Mouse (Mus musculus) inflammation-experienced regulatory T-cells, adult 6 months (primary cell): Measurements from ENCODE around the gene Cd81. TPM values are rescaled to one million over a fixed set of nuclear protein-coding genes. Genes with fewer than 3 reads are reported as not detected.

Experiments
- ATAC-seq: one replicate; pipeline ENCODE4 v1.8.0; 2017
- polyA plus RNA-seq, 3 experiments: library from polyadenylated mRNA; unstranded; fragments of 100-300 nt; shearing (Covaris generic); gene quantifications; one replicate each; pipeline ENCODE4 v1.2.1; 2017

Cd81 gene
- polyA plus RNA-seq, 3 experiments from 2014 or later: 237 to 292 (median 262) TPM

DNA sequence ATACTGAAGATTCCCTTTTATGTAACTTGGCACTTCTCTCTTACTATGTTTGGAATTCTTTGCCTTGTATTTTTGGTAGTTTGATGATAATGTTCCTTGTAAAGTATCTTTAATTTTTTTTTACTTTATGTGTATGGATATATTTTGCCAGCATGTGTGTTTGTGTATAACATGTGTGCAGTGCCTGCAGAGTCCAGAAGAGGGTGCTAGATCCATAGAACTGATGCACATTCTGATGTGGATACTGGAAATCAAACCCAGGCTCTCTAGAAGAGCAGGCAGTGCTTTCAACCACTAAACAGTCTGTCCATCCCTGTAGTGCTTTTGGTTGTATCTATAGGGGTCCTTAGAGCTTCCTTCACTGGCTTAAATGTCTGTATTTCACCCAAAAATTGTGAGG, 62.2 kb downstream of the Cd81 start:
- no peak for ATAC-seq

DNA sequence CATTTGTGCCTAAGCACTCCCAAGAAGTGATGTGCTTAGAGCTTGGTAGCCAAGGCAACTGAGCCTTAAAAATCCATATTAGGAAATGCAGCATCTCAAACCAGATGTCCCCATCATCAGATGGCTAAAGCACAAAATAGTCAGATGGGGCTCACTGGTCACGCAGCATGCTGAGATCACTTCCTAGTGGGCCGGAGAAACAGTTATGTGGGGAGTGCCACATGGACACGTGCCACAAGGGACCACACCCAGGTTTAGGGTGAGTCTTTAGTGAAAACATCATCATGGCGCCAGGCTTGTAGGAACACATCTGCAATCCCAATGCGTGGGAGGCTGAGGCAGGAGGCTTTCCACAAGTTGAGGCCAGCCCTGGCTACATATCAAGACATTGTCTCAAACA, 64.0 kb downstream of the Cd81 start:
- no peak for ATAC-seq

Other genes with a start within 250 kb of the Cd81 start
- not detected for gene Th, start 121.6 kb upstream of the Cd81 start, polyA plus RNA-seq
- 1 to 10 TPM in 2 of 3 experiments, not detected in 1; 1.9 to 5.4 TPM for gene Ascl2, start 83.5 kb upstream of the Cd81 start, polyA plus RNA-seq
- gene Tspan32, start 47.7 kb upstream of the Cd81 start, polyA plus RNA-seq: 100 to 1,000 TPM; 280 to 663 (median 591) TPM
- gene Tssc4, start 16.5 kb downstream of the Cd81 start, polyA plus RNA-seq: 10 to 100 TPM; 35.5 to 40.4 (median 37.4) TPM
- under 1 TPM in 1 of 3 experiments, not detected in 2; 0.68 TPM for gene Trpm5, start 41.9 kb downstream of the Cd81 start, polyA plus RNA-seq
- gene Kcnq1, start 53.6 kb downstream of the Cd81 start, polyA plus RNA-seq: under 1 TPM in 2 of 3 experiments, not detected in 1; 0.19 to 0.42 TPM